Mouse (Mus musculus): ENCODE data around the gene Zfp358.

Gene Zfp358

DNA sequence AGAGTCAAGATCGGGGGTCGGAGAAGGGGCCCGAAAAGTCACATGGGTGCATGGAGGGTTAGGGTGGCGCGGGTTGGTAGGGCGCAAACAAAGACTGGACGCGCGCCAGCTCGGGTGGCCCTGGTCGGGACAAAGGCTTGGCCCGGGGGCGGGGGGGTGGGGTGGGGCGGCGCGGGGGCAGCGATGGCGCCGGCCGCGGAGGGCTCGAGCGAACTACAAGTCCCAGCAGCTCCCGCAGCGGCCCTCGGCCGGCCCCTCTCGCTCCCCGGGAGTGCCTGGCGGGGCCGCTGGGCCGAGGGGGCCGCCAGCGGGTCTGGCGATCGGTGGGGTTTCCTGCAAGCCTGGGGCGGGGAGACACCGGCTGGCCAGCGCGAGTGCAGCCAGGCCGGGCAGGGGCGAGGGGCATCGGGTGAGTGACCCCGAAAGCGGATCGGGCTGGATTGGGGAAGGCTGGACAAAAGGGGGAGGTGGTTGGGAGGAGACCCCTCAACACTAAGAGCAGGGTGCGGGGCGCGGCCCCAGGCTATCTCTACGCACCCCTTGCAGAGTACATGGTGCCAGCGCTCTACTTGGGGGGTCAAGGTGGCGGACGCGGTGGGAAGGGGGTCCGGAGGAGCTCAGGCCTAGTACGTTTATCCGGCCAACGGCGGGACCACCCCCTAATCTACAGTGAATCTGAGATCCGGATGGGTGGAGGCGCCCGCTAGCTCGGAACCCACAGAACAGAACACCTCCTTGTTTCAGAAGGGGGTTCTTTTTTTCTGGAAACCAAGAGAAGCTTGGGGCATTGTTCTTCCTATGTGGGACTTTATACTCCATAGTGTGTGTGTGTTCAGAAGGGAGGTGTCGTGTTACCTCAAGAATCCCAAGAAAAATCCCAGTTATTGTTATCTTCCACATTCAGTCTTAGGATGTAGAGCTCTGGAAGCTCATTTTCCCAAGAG lies at the start of gene Zfp358:
TSS of gene Zfp358 (plus strand) at position 238 of the 944 bp plus-strand sequence.
- in situ Hi-C loops (cut with MboI; ENCODE audit: low pct_unique_long_range_greater_than_20kb in 1 of 2, low sequenced_read_pairs in 2 of 2, unreplicated experiment in 1 of 2) = no loop called here

DNA sequence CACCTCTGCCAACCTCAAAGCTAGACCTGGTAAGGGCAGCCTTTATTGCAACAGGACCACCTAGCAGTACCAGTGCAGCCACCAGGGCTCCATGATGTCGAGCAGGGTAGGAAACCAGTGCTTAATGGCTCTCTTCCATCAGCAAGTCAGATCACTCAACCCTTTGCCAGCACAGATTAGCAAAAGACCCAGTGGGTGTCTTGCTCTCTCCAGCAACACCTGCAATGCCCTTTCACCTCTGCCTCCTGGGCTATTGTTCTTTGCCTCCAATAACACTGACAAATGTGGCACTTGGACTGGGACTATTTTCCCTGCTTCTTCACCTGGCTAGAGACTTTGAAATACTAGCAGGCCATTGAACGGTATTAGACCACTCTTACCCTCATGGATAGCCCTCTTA lies 43.7 kb upstream of the Zfp358 start:
- in situ Hi-C loops (cut with MboI; ENCODE audit: low pct_unique_long_range_greater_than_20kb in 1 of 2, low sequenced_read_pairs in 2 of 2, unreplicated experiment in 1 of 2) = no loop called here

DNA sequence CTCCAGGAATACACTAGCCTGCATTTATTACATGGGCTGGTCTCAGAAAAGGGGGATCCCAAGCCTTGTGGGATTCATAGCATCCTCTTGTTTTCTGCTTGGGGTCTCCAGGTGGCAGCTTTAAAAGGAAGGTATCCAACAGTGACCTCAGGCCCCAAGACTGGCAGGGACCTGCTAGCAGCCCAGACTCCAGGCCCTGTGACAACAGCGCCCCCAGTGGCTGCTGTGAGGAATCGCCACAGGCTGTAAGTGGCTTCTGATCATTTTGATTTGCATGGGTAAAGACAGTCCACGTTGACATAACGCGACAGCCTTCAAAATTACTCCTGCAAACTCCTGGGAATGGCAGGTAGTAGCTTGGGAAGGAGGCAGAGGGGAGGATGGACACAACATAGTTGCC lies 42.3 kb upstream of the Zfp358 start:
- in situ Hi-C loops (cut with MboI; ENCODE audit: low pct_unique_long_range_greater_than_20kb in 1 of 2, low sequenced_read_pairs in 2 of 2, unreplicated experiment in 1 of 2) = no loop called here

DNA sequence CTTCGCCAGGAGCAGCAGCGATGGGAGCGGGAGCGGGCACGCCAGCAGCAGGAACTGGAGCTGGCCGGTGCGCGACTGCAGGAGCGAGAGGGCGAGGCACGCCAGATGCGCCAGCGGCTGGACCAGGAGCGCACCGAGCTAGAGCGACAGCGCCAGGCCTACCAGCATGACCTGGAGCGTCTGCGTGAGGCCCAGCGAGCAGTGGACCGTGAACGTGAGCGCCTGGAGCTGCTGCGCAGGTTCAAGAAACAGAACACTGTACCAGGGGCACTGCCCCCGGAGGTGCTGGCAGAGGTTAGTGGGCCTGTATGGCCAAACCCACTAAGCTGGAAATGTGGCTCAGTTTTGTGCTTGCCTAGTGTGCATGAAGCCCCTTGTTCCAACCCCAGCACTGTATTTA lies 40.9 kb upstream of the Zfp358 start:
- in situ Hi-C loops (cut with MboI; ENCODE audit: low pct_unique_long_range_greater_than_20kb in 1 of 2, low sequenced_read_pairs in 2 of 2, unreplicated experiment in 1 of 2) = no loop called here

DNA sequence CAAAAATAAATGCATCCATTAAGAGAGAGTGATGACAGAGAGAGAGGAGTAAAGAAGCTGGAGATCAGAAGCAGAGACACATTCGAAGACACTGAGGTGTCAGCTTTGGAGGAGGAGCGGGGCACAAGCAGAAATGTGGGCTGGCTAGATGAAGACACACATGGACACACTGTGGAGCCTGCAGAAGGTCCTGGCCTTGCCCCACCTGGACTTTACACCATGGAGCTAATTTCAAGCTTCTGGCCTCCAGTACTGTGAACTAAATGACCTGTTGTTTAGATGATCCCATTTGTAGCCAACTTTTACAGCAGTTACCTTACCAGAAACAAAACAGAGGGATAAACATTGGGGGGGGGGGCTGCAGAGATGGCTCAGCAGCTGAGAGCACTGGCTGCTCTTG lies 29.7 kb upstream of the Zfp358 start:
- in situ Hi-C loops (cut with MboI; ENCODE audit: low pct_unique_long_range_greater_than_20kb in 1 of 2, low sequenced_read_pairs in 2 of 2, unreplicated experiment in 1 of 2) = no loop called here

DNA sequence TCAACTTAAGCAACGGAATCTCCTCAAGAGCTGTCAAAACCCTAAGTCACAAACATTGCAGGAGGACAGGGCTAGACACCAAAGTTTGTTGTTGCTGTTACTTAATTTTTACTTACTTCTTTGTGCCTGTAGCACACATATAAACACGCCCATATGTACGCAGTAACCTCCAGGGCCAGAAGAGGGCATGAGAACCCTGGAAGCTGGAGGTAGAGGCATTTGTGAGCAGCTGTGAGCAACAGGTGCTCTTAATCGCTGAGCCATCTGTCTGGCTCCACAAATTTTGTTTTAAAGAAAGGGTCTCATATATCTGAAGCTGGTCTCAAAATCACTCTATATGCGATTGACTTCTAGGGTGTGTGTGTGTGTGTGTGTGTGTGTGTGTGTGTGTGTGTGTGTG lies 28.6 kb upstream of the Zfp358 start:
- in situ Hi-C loops (cut with MboI; ENCODE audit: low pct_unique_long_range_greater_than_20kb in 1 of 2, low sequenced_read_pairs in 2 of 2, unreplicated experiment in 1 of 2) = no loop called here

DNA sequence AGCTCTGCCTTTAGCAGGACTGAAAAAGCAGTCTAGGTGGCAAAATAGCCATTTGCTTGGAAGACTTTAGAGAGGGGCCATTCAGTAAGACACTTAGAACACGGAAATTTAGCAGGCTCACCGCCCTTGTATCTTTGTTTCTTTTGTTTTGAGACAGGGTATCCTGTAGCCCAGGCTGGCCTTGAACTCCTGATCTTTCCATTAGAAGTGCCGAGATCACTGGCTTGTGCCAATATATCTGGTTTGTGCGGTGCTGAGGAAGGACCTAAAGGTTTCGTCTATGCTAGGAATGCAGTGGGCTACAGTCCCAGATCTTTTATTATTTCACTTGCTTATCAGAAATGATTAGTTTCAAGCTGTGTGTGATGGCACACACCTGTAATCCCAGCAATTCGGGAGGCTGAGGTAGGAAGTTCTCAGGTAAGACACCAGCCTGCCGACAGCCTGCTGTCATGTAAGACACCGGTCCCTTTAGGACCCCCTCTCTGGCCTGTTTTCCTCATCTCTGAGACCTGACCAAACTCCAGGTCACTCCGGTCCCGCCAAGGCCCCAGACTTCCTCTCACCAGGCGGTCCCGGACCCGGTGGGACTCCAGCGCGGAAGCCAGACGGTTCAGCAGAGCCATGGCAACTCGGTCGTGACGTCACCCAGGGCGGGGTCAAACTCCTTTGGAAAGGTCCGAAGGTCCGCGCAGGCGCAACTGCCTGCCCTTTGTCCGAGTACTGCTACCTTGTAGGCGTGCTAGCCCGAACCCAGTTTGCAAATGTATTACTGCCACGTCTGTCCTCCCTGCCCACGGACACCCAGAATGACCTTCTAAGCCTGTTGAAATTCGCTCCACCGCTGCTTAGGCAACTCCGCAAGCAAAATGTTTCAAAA lies 25.7 kb upstream of the Zfp358 start, which contains the start of gene Pex11g:
TSS of gene Pex11g (minus strand) at position 675 of the 880 bp plus-strand sequence.
- in situ Hi-C loops (cut with MboI; ENCODE audit: low pct_unique_long_range_greater_than_20kb in 1 of 2, low sequenced_read_pairs in 2 of 2, unreplicated experiment in 1 of 2) = no loop called here

DNA sequence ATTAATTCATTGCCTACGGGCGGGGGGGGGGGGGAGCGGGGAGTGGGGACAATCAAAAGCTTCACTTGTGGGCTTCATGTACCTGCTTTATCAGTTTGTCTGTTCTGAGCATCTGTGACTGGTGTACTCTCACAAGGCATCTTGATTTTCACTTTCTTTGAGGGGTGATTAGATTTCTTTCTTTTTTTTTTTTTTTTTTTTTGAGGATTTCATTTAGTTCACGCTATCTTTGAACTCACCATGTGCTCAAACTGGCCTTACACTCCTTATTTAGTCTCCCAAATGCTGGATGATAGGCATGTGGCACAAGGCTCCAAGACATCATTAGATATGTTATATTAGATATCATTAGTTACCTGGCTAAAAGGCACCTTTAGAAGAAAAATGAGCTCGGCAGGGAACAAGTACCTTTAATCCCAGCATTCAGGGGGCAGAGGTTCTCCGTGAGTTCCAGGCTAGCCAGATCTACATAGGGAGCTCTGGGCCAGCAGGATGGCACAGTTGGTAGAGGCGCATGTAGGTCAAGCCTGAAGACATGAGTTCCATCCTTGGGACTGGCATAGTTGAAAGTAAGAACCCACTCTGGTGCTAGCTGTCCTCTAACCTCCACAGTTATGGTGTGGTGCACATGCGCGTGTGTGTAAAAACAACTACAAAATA lies 24.9 kb upstream of the Zfp358 start:
- in situ Hi-C loops (cut with MboI; ENCODE audit: low pct_unique_long_range_greater_than_20kb in 1 of 2, low sequenced_read_pairs in 2 of 2, unreplicated experiment in 1 of 2) = no loop called here

DNA sequence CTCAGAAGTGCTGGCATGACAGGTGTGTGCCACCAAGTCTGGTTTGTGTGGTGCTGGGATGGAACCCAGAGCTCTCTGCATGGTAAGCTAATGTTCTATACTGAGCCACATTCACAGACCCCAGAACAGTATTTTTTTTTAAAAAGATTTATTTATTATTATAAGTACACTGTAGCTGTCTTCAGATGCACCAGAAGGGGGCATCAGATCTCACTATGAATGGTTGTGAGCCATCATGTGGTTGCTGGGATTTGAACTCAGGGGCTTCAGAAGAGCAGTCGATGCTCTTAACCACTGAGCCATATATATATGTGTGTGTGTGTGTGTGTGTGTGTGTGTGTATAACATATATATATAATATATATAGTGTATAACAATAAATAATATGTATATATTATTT lies 24.1 kb upstream of the Zfp358 start:
- in situ Hi-C loops (cut with MboI; ENCODE audit: low pct_unique_long_range_greater_than_20kb in 1 of 2, low sequenced_read_pairs in 2 of 2, unreplicated experiment in 1 of 2) = no loop called here

DNA sequence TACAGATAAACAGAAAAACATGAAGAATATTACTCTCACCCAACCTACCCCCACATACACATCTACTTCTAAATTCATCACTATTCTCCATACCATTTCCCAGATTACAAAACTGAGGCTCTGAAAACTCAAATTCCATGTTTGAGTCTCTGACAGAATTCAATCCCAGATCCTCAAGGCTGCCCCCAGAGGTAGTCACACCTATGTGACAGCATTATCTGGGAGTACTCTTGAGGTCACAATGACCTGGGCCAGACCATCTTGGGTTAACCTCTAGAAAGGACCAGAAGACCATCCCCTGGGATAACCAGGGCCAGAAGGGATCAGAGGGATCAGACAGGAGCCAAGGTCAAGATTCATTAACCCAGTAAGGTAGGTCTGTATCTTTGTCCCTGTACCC lies 22.4 kb upstream of the Zfp358 start, which contains the start of gene Tex45:
TSS of gene Tex45 (plus strand) at position 301 of the 400 bp plus-strand sequence.
- in situ Hi-C loops (cut with MboI; ENCODE audit: low pct_unique_long_range_greater_than_20kb in 1 of 2, low sequenced_read_pairs in 2 of 2, unreplicated experiment in 1 of 2) = no loop called here

DNA sequence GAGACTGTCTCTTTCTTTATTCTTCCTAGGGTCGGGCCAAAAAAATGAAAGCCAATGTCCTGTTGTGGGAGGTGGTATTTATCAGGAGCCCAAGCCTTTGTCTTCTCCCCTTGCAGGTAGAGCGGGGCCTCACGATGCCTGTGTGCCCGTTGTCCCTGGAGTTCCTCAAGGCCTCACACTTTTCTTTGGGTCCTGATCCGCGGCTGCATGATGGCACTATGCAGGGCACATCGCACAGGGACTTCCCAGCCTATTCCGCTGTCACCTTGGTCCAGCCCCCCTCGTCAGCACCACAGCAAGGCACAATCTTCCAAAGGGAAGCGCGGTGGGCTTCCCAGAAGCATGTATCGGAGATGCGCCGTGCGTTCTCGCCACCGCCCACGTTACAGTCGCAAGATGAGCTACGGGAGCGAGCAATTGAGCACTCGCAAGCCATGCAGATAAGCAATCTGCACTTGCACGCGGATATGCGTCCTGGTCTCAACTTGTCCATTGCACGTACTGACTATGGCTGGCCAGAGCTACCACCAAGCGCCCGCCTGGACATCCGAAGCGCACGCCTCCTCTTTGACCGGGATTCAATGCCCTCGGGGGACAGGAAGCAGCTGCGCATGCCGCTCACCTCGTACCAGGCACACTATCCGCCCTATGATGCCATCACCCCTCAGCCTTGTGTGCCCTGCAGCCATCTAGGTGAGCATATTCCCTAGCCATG lies 17.1 kb upstream of the Zfp358 start:
- in situ Hi-C loops (cut with MboI; ENCODE audit: low pct_unique_long_range_greater_than_20kb in 1 of 2, low sequenced_read_pairs in 2 of 2, unreplicated experiment in 1 of 2) = no loop called here

DNA sequence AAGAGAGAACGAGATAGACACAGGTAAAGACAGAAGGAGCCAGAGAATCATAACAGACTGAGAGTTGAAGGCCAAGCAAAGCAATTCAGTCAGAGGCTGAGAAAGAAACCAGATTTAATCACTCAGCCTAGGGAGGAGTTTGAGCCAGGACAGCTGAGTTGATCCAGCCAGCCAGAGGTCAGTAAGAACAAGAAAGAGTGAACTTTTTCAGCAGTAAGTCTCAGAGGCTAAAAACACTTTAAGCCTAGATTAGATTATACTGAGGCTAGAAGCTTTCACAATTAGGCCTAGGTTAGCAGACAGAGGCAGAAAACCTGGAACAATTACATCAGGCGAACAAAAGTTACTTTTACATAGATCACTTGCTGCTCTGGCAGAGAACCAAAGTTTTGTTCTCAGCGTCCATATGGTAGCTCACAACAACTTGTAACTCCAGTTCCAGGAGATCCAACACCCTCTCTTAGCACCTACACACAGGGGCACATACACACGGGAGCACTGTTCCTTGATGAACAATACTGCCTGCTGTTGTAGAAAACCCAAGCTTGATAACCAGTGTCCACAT lies 12.6 kb upstream of the Zfp358 start:
- in situ Hi-C loops (cut with MboI; ENCODE audit: low pct_unique_long_range_greater_than_20kb in 1 of 2, low sequenced_read_pairs in 2 of 2, unreplicated experiment in 1 of 2) = no loop called here

DNA sequence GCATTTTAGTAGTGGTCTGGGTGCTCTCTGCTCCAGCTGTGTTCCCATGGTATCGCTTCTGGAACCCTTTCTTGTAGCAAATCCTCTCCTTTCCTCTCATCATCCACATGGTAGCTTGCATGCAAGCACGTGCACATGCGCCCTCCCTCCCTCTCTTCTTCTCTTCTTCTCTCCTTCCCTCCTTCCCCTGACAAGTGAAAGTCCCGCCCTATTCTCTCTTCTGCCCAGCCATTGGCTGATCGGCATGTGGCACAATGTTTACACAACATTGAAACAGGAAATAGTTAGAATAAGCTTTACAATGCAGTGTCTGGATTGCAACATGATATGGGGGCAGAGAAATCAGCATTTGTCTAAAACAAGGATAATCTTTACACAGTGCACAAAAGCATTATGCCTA lies 11.3 kb upstream of the Zfp358 start:
- in situ Hi-C loops (cut with MboI; ENCODE audit: low pct_unique_long_range_greater_than_20kb in 1 of 2, low sequenced_read_pairs in 2 of 2, unreplicated experiment in 1 of 2) = no loop called here

DNA sequence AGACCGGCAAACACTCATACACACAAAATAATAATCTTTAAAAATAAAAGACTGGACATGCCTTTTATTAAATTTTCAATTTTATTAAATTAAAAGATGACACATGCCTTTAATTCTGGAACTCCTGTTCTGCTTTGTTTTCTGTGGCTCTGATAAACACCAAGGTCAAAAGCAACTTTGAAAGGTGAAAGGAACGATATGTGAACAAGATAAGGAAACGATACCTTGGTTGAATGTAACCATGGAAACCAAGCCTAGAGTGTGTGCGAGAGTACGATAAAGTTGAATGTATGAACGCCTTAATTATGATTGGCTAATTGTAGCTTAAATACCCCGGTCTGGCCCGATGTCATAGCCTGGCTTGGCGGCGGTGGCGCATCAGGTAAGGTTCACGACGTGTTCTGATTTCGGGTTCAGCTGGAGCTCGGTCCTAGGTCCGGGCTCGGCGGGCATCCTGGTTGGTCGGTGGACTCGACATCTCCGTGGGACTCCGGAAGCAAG lies 10.6 kb upstream of the Zfp358 start:
- in situ Hi-C loops (cut with MboI; ENCODE audit: low pct_unique_long_range_greater_than_20kb in 1 of 2, low sequenced_read_pairs in 2 of 2, unreplicated experiment in 1 of 2) = no loop called here

DNA sequence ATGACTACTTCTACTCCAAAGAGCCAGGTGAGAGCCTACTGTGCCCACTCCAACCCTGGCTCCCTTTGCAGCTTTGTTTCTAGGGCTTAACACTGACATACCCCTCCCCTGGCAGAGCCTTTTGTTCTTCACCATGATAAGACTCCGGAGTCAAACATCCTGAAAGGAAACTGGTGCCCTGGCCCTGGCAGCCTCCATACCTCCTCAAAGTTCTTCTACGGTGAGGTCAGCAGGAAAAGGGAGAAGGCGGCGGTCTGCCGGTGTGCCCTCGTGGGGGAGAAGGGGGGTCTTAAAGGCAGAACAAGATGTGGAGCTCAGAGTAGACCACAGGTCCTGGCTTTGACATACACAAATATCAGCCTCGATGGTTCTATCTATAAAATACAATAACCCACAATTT lies 9.4 kb upstream of the Zfp358 start:
- in situ Hi-C loops (cut with MboI; ENCODE audit: low pct_unique_long_range_greater_than_20kb in 1 of 2, low sequenced_read_pairs in 2 of 2, unreplicated experiment in 1 of 2) = no loop called here

DNA sequence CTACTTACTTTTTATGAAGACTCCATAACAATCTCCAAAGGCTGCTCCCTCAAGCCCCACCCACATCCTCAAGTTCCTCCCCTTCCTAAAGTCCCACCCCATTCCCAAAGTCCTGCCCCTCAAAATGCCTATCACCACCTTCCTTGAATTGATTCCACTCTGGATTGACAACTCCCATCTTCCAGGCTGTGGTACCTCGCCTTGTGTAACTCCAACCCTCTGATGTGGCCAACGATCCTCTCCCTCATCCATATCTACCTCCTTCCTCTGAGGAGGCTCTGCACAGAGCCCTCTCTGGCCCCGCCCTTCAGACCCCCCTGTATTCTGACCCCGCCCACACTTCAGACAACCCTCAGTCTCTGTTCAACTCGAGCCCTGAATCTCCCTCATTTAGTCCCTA lies 7.7 kb upstream of the Zfp358 start:
- in situ Hi-C loops (cut with MboI; ENCODE audit: low pct_unique_long_range_greater_than_20kb in 1 of 2, low sequenced_read_pairs in 2 of 2, unreplicated experiment in 1 of 2) = no loop called here

DNA sequence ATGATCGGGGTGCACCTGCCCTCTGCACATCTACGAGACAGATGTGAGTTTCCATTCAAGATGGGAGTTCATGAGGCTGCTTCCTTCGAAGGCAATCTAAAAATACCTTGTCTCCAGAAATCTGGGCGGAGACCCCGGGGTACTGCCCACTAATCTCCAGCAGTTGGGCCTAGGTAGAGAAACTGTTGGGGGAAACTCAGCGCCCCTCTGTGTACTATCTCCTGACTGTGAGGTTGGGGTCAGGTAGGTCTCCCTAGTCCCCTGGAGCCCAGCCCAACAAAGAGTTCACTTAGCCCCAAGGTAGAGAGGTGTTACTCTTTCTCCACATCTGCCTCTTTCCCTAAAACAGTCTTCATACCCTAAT lies 889 bp downstream of the Zfp358 start:
- in situ Hi-C loops (cut with MboI; ENCODE audit: low pct_unique_long_range_greater_than_20kb in 1 of 2, low sequenced_read_pairs in 2 of 2, unreplicated experiment in 1 of 2) = no loop called here
